Mouse (Mus musculus): Measurements from ENCODE around the gene Coro7. TPM values are rescaled to one million over a fixed set of nuclear protein-coding genes. Genes with fewer than 3 reads are reported as not detected.

Coro7 gene
- polyA plus RNA-seq, 1 experiment from 2014 or later = 15.0 TPM

DNA sequence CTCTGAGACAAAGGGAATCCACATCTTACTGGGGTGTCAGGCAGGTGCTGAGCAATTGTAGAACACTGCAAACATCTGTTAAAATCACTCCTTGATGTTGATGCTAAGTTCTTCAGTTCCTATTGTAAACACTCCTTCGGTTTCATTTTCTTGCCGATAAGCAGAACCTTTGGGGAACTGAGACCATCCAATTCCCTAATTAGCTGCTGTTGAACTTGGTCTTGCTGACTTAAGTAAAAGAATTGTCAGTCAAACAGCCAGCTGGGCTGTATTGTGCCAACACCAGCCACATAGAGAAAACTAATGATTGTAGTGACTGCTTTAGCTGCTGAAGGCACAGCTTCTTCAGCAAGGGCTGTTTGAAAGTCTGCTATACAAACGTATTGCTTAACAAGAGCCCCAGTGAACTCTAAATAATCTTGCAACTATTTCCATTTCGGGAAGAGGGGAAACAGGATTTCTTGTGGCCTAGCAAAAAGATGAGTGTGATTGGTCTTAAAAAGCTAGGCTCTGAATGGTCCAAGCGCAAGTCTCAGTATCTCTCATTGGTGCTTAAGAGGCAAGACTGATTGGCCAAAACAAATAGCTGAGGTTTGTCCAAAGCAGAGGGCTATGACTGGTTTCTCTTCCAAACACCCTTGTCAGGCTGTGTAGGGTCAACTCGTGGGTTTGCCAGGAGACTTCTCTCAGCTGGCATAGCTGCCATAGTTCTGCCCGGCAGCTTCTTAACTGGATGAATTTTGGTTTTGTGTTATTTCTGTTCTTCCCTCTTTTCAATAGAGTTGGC, 42.7 kb upstream of the Coro7 start:
- no peaks in the 10 kb centered on the region for H3K4me1 ChIP-seq (ENCODE audit: control insufficient read depth, insufficient read depth, low read length)
- H3K9ac ChIP-seq (replicated peaks; ENCODE audit: low read depth, low read length) = no peak overlapping the region
- no peak overlapping the region for H3K4me3 ChIP-seq (ENCODE audit: low read depth, low read length)
- WGBS = 55% methylated on average over 7 of the region's 7 CpGs
- no peaks in the 10 kb centered on the region for H3K36me3 ChIP-seq (ENCODE audit: control insufficient read depth, insufficient read depth, low read length)
- no peaks in the 10 kb centered on the region for H3K9me3 ChIP-seq (ENCODE audit: control insufficient read depth, low read depth, low read length)
- H3K27me3 ChIP-seq (ENCODE audit: control insufficient read depth, insufficient read depth, low read length) = no peaks in the 10 kb centered on the region
- H3K27ac ChIP-seq (ENCODE audit: low read length) = no peak overlapping the region
- H3K4me2 ChIP-seq (replicated peaks; ENCODE audit: low read depth, low read length) = no peak overlapping the region
- no peak for ATAC-seq (ENCODE audit: insufficient number of reproducible peaks, insufficient read depth, low FRiP score, low read depth)

GRCm38 (mm10) chr16:4718753-4719518, 39.4 kb upstream of the Coro7 start, which contains the start of gene Nmral1:
Gene Nmral1, minus strand, starts transcription at chr16:4719356.
- Histone ChIP-seq H3K4me3 (ENCODE audit: low read depth, low read length) (peak within 1 kb of the TSS; percentile 63), H3K4me1 (ENCODE audit: control insufficient read depth, insufficient read depth, low read length) (no peaks in the 10 kb centered on the region), H3K27ac (ENCODE audit: low read length) (peak within 1 kb of the TSS; percentile 56), H3K4me2 (replicated peaks; ENCODE audit: low read depth, low read length) (peak within 1 kb of the TSS; percentile 56), H3K27me3 (ENCODE audit: control insufficient read depth, insufficient read depth, low read length) (no peaks in the 10 kb centered on the region), H3K9me3 (ENCODE audit: control insufficient read depth, low read depth, low read length) (no peaks in the 10 kb centered on the region), H3K36me3 (ENCODE audit: control insufficient read depth, insufficient read depth, low read length) (peaks cover 14% of the 10 kb centered on the region), H3K9ac (replicated peaks; ENCODE audit: low read depth, low read length) (peak within 1 kb of the TSS; percentile 65)
- 12% methylated on average over 32 of the region's 33 CpGs for whole genome bisulfite sequencing
- peak; percentile 82 for ATAC-seq (ENCODE audit: insufficient number of reproducible peaks, insufficient read depth, low FRiP score, low read depth)

- Histone ChIP-seq H3K27me3 (ENCODE audit: control insufficient read depth, insufficient read depth, low read length) (no peaks in the 10 kb centered on the region), H3K4me3 (ENCODE audit: low read depth, low read length) (peak overlapping the region; percentile 63; the same call in 1 of the 2 replicates), H3K27ac (ENCODE audit: low read length) (no peak overlapping the region), H3K36me3 (ENCODE audit: control insufficient read depth, insufficient read depth, low read length) (peaks cover 24% of the 10 kb centered on the region), H3K9ac (replicated peaks; ENCODE audit: low read depth, low read length) (peak overlapping the region; percentile 65; the same call in 1 of the 2 replicates), H3K4me1 (ENCODE audit: control insufficient read depth, insufficient read depth, low read length) (no peaks in the 10 kb centered on the region), H3K9me3 (ENCODE audit: control insufficient read depth, low read depth, low read length) (no peaks in the 10 kb centered on the region), H3K4me2 (replicated peaks; ENCODE audit: low read depth, low read length) (peak overlapping the region; percentile 56)
- no peak for ATAC-seq (ENCODE audit: insufficient number of reproducible peaks, insufficient read depth, low FRiP score, low read depth)
- WGBS = 51% methylated on average over 3 of the region's 3 CpGs
Observed at GRCm38 (mm10) chr16:4717866-4718265, 38.3 kb upstream of the Coro7 start.

DNA sequence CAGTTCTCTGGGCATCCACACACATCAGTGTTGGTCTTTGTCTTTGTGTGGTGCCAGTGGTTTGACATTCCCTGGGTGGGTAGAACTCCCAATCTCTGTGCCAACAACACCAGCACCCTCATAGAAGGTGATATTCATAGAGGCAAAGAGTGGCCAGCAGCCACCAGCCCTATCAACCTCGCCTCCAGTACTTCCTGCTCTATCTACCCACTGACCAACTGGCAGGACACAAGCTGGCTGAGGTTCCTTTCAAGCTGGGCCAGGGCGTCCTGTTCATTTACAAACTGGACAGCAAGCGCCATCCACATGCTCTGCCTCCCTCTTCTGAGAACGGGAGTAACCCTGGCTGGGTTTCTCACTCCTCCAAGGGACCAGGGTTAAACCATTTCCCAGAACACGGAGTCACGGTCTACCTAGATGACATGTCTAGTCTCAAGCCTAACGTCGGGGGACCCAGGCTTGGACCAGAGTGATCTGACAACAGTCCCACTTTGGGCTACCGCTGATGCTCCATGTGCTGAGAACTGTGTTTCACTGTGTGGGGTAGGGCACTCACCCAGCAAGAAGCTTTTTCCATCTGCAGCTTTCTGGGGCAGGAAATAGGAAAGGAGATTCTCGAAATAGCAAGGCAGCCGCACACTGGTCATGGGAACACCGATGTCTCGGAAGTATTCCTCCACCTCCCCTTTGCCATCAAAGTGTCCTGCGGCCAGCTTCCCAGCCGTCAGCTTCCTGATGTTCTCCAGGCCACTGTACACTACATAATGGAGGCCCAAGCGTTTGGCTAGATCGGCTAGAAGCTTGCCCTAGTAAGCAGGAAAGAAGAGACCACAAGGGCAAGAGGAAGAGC, 34.5 kb upstream of the Coro7 start:
- Histone ChIP-seq H3K4me1 (ENCODE audit: control insufficient read depth, insufficient read depth, low read length) (no peaks in the 10 kb centered on the region), H3K36me3 (ENCODE audit: control insufficient read depth, insufficient read depth, low read length) (peaks cover 34% of the 10 kb centered on the region), H3K9me3 (ENCODE audit: control insufficient read depth, low read depth, low read length) (no peaks in the 10 kb centered on the region), H3K4me3 (ENCODE audit: low read depth, low read length) (no peak overlapping the region), H3K9ac (replicated peaks; ENCODE audit: low read depth, low read length) (no peak overlapping the region), H3K4me2 (replicated peaks; ENCODE audit: low read depth, low read length) (no peak overlapping the region), H3K27me3 (ENCODE audit: control insufficient read depth, insufficient read depth, low read length) (no peaks in the 10 kb centered on the region), H3K27ac (ENCODE audit: low read length) (no peak overlapping the region)
- WGBS = 84% methylated on average over 17 of the region's 17 CpGs
- ATAC-seq (ENCODE audit: insufficient number of reproducible peaks, insufficient read depth, low FRiP score, low read depth) = no peak

GRCm38 (mm10) chr16:4711173-4711572, 31.6 kb upstream of the Coro7 start:
- WGBS = 88% methylated on average over 4 of the region's 4 CpGs
- Histone ChIP-seq H3K4me2 (replicated peaks; ENCODE audit: low read depth, low read length) (no peak overlapping the region), H3K27me3 (ENCODE audit: control insufficient read depth, insufficient read depth, low read length) (no peaks in the 10 kb centered on the region), H3K4me3 (ENCODE audit: low read depth, low read length) (no peak overlapping the region), H3K4me1 (ENCODE audit: control insufficient read depth, insufficient read depth, low read length) (no peaks in the 10 kb centered on the region), H3K9ac (replicated peaks; ENCODE audit: low read depth, low read length) (no peak overlapping the region), H3K36me3 (ENCODE audit: control insufficient read depth, insufficient read depth, low read length) (peaks cover 54% of the 10 kb centered on the region), H3K9me3 (ENCODE audit: control insufficient read depth, low read depth, low read length) (no peaks in the 10 kb centered on the region), H3K27ac (ENCODE audit: low read length) (no peak overlapping the region)
- no peak for ATAC-seq (ENCODE audit: insufficient number of reproducible peaks, insufficient read depth, low FRiP score, low read depth)

- 51% methylated on average over 4 of the region's 4 CpGs for WGBS
- ATAC-seq (ENCODE audit: insufficient number of reproducible peaks, insufficient read depth, low FRiP score, low read depth) = no peak
- peaks cover 72% of the 10 kb centered on the region for H3K36me3 ChIP-seq (ENCODE audit: control insufficient read depth, insufficient read depth, low read length)
Observed at GRCm38 (mm10) chr16:4705541-4705940, 26.0 kb upstream of the Coro7 start.

GRCm38 (mm10) chr16:4702646-4703045, 23.1 kb upstream of the Coro7 start:
- Histone ChIP-seq H3K27me3 (ENCODE audit: control insufficient read depth, insufficient read depth, low read length) (no peaks in the 10 kb centered on the region), H3K27ac (ENCODE audit: low read length) (no peak overlapping the region), H3K4me1 (ENCODE audit: control insufficient read depth, insufficient read depth, low read length) (no peaks in the 10 kb centered on the region), H3K9me3 (ENCODE audit: control insufficient read depth, low read depth, low read length) (no peaks in the 10 kb centered on the region), H3K4me2 (replicated peaks; ENCODE audit: low read depth, low read length) (no peak overlapping the region), H3K36me3 (ENCODE audit: control insufficient read depth, insufficient read depth, low read length) (peaks cover 84% of the 10 kb centered on the region), H3K4me3 (ENCODE audit: low read depth, low read length) (no peak overlapping the region), H3K9ac (replicated peaks; ENCODE audit: low read depth, low read length) (no peak overlapping the region)
- 33% methylated on average over 1 of the region's 1 CpGs for WGBS
- no peak for ATAC-seq (ENCODE audit: insufficient number of reproducible peaks, insufficient read depth, low FRiP score, low read depth)

More at GRCm38 (mm10) chr16:4705541-4705940, 26.0 kb upstream of the Coro7 start:
- no peaks in the 10 kb centered on the region for H3K4me1 ChIP-seq (ENCODE audit: control insufficient read depth, insufficient read depth, low read length)
- H3K27ac ChIP-seq (ENCODE audit: low read length) = no peak overlapping the region
- H3K27me3 ChIP-seq (ENCODE audit: control insufficient read depth, insufficient read depth, low read length) = no peaks in the 10 kb centered on the region
- H3K4me3 ChIP-seq (ENCODE audit: low read depth, low read length) = no peak overlapping the region
- H3K9ac ChIP-seq (replicated peaks; ENCODE audit: low read depth, low read length) = no peak overlapping the region
- no peak overlapping the region for H3K4me2 ChIP-seq (replicated peaks; ENCODE audit: low read depth, low read length)
- no peaks in the 10 kb centered on the region for H3K9me3 ChIP-seq (ENCODE audit: control insufficient read depth, low read depth, low read length)

- H3K4me1 ChIP-seq (ENCODE audit: control insufficient read depth, insufficient read depth, low read length) = no peaks in the 10 kb centered on the region
- H3K36me3 ChIP-seq (ENCODE audit: control insufficient read depth, insufficient read depth, low read length) = peaks cover 75% of the 10 kb centered on the region
- WGBS = 93% methylated on average over 3 of the region's 3 CpGs
- no peak for ATAC-seq (ENCODE audit: insufficient number of reproducible peaks, insufficient read depth, low FRiP score, low read depth)
- no peak overlapping the region for H3K4me2 ChIP-seq (replicated peaks; ENCODE audit: low read depth, low read length)
- no peak overlapping the region for H3K9ac ChIP-seq (replicated peaks; ENCODE audit: low read depth, low read length)
- H3K27ac ChIP-seq (ENCODE audit: low read length) = no peak overlapping the region
- H3K27me3 ChIP-seq (ENCODE audit: control insufficient read depth, insufficient read depth, low read length) = no peaks in the 10 kb centered on the region
- H3K4me3 ChIP-seq (ENCODE audit: low read depth, low read length) = no peak overlapping the region
- H3K9me3 ChIP-seq (ENCODE audit: control insufficient read depth, low read depth, low read length) = no peaks in the 10 kb centered on the region
Observed at GRCm38 (mm10) chr16:4701211-4701610, 21.6 kb upstream of the Coro7 start.

Measured in stomach, embryonic 14.5 days (tissue).